Mouse (Mus musculus) inflammation-experienced regulatory T-cells, adult 6 months (primary cell): ENCODE results near the gene Nelfb. TPM values are rescaled to one million over a fixed set of nuclear protein-coding genes. Genes with fewer than 3 reads are reported as not detected.

ENCODE experiments used
- ATAC-seq: one replicate; pipeline ENCODE4 v1.8.0; 2017
- polyA plus RNA-seq, 3 experiments: library from polyadenylated mRNA; unstranded; fragments of 100-300 nt; shearing (Covaris generic); gene quantifications; one replicate each; pipeline ENCODE4 v1.2.1; 2017

Gene Nelfb
- polyA plus RNA-seq, 3 experiments from 2014 or later, result 46.6 to 50.3 (median 47.0) TPM

GRCm38 (mm10) chr2:25229582-25229981 is 18.3 kb upstream of the Nelfb start:
- no peak for ATAC-seq

- ATAC-seq, result no peak
These were observed 17.8 kb upstream of the Nelfb start for GRCm38 (mm10) chr2:25228995-25229530.

GRCm38 (mm10) chr2:25228431-25228889 is 17.2 kb upstream of the Nelfb start:
- peak; percentile 48 for ATAC-seq

- ATAC-seq, result no peak
These were observed 16.1 kb upstream of the Nelfb start for GRCm38 (mm10) chr2:25227406-25227805.

GRCm38 (mm10) chr2:25226864-25227263 is 15.6 kb upstream of the Nelfb start:
- no peak for ATAC-seq

GRCm38 (mm10) chr2:25225811-25226379 is 14.6 kb upstream of the Nelfb start:
- no peak for ATAC-seq

- peak; percentile 90 for ATAC-seq
These were observed 13.8 kb upstream of the Nelfb start for GRCm38 (mm10) chr2:25224766-25225752.

GRCm38 (mm10) chr2:25224492-25224765 is 13.1 kb upstream of the Nelfb start, which contains the start of gene Tubb4b:
Gene Tubb4b (minus strand): TSS chr2:25224702.
- no peak for ATAC-seq

- ATAC-seq, result peak; percentile 9
These were observed 12.6 kb upstream of the Nelfb start for GRCm38 (mm10) chr2:25223681-25224491.

GRCm38 (mm10) chr2:25221331-25221772 is 10.1 kb upstream of the Nelfb start:
- no peak for ATAC-seq

- no peak for ATAC-seq
These were observed 7.2 kb upstream of the Nelfb start, which contains the start of gene Fam166a for GRCm38 (mm10) chr2:25218445-25218844. Gene Fam166a (plus strand): TSS chr2:25218745.

GRCm38 (mm10) chr2:25217666-25218065 is 6.4 kb upstream of the Nelfb start:
- no peak for ATAC-seq

- ATAC-seq, result no peak
These were observed 3.2 kb upstream of the Nelfb start, which contains the start of gene Stpg3 for GRCm38 (mm10) chr2:25214444-25214843. Gene Stpg3 (minus strand): TSS chr2:25214637.

GRCm38 (mm10) chr2:25213266-25213865 is 2.1 kb upstream of the Nelfb start:
- ATAC-seq, result no peak

GRCm38 (mm10) chr2:25210686-25211085 is 603 bp downstream of the Nelfb start:
- ATAC-seq, result peak; percentile 18

- ATAC-seq, result no peak
These were observed 3.7 kb downstream of the Nelfb start for GRCm38 (mm10) chr2:25207593-25207992.

- ATAC-seq, result no peak
These were observed 7.6 kb downstream of the Nelfb start for GRCm38 (mm10) chr2:25203631-25204214.

GRCm38 (mm10) chr2:25200631-25201030 is 10.7 kb downstream of the Nelfb start:
- ATAC-seq, result no peak

- ATAC-seq, result no peak
These were observed 13.3 kb downstream of the Nelfb start for GRCm38 (mm10) chr2:25197946-25198345.

GRCm38 (mm10) chr2:25197191-25197590 is 14.1 kb downstream of the Nelfb start:
- no peak for ATAC-seq

GRCm38 (mm10) chr2:25196172-25196954 is 14.9 kb downstream of the Nelfb start, which contains the start of gene Tor4a:
Gene Tor4a (minus strand): TSS chr2:25196886.
- ATAC-seq, result peak; percentile 66
